Mouse (Mus musculus): Measurements from ENCODE around the gene Cttnbp2nl. TPM values are rescaled to one million over a fixed set of nuclear protein-coding genes. Genes with fewer than 3 reads are reported as not detected.

Cttnbp2nl gene
- polyA plus RNA-seq, 1 experiment from 2014 or later: 24.1 TPM

- Histone ChIP-seq H3K4me3 (no peak overlapping the region), H3K36me3 (no peaks in the 10 kb centered on the region), H3K27me3 (replicated peaks) (peaks cover 55% of the 10 kb centered on the region), H3K9ac (no peak overlapping the region), H3K27ac (replicated peaks) (no peak overlapping the region), H3K4me2 (peak overlapping the region; percentile 34), H3K9me3 (no peaks in the 10 kb centered on the region), H3K4me1 (peaks cover 68% of the 10 kb centered on the region)
- 20% methylated on average over 13 of the region's 13 CpGs for WGBS
- no peak for ATAC-seq (ENCODE audit: extremely low read depth, insufficient number of reproducible peaks, low FRiP score, low TSS enrichment)
These were observed 89.3 kb downstream of the Cttnbp2nl start for GRCm38 (mm10) chr3:104963331-104964276.

GRCm38 (mm10) chr3:104962866-104963265 lies 90.1 kb downstream of the Cttnbp2nl start:
- 4% methylated on average over 5 of the region's 5 CpGs for WGBS
- Histone ChIP-seq H3K4me2 (peak overlapping the region; percentile 87), H3K9me3 (no peaks in the 10 kb centered on the region), H3K4me1 (peaks cover 63% of the 10 kb centered on the region), H3K9ac (peak overlapping the region; percentile 78; the same call in 1 of the 2 replicates), H3K36me3 (no peaks in the 10 kb centered on the region), H3K4me3 (peak overlapping the region; percentile 64), H3K27me3 (replicated peaks) (peaks cover 62% of the 10 kb centered on the region), H3K27ac (replicated peaks) (no peak overlapping the region)
- no peak for ATAC-seq (ENCODE audit: extremely low read depth, insufficient number of reproducible peaks, low FRiP score, low TSS enrichment)

- H3K27me3 ChIP-seq (replicated peaks): peaks cover 63% of the 10 kb centered on the region
- no peak overlapping the region for H3K27ac ChIP-seq (replicated peaks)
- peak overlapping the region; percentile 64 for H3K4me3 ChIP-seq
These were observed 90.8 kb downstream of the Cttnbp2nl start for GRCm38 (mm10) chr3:104962141-104962611.

GRCm38 (mm10) chr3:104961066-104962059 lies 91.6 kb downstream of the Cttnbp2nl start, which contains the start of gene Wnt2b:
Gene Wnt2b (minus strand): TSS chr3:104961921.
- under 1% methylated on average over 78 of the region's 87 CpGs for WGBS
- peak within 1 kb of the TSS; percentile 64 for H3K4me3 ChIP-seq
- no peak within 1 kb of the TSS for H3K27ac ChIP-seq (replicated peaks)
- peaks cover 5% of the 10 kb centered on the region; the same call in 1 of the 2 replicates for H3K36me3 ChIP-seq
- no peaks in the 10 kb centered on the region for H3K9me3 ChIP-seq
- peaks cover 63% of the 10 kb centered on the region for H3K27me3 ChIP-seq (replicated peaks)
- H3K9ac ChIP-seq: peak within 1 kb of the TSS; percentile 78
- H3K4me1 ChIP-seq: peaks cover 55% of the 10 kb centered on the region
- peak; percentile 23; the same call in 1 of the 2 replicates for ATAC-seq (ENCODE audit: extremely low read depth, insufficient number of reproducible peaks, low FRiP score, low TSS enrichment)
- H3K4me2 ChIP-seq: peak within 1 kb of the TSS; percentile 87

More at GRCm38 (mm10) chr3:104962141-104962611, 90.8 kb downstream of the Cttnbp2nl start:
- H3K4me2 ChIP-seq: peak overlapping the region; percentile 87
- peaks cover 59% of the 10 kb centered on the region for H3K4me1 ChIP-seq
- no peaks in the 10 kb centered on the region for H3K9me3 ChIP-seq
- 2% methylated on average over 31 of the region's 31 CpGs for whole genome bisulfite sequencing
- no peaks in the 10 kb centered on the region; the same call in 1 of the 2 replicates for H3K36me3 ChIP-seq
- ATAC-seq (ENCODE audit: extremely low read depth, insufficient number of reproducible peaks, low FRiP score, low TSS enrichment): no peak
- peak overlapping the region; percentile 78 for H3K9ac ChIP-seq

GRCm38 (mm10) chr3:104960026-104961000 lies 92.6 kb downstream of the Cttnbp2nl start:
- Histone ChIP-seq H3K9ac (peak overlapping the region; percentile 78; the same call in 1 of the 2 replicates), H3K36me3 (peaks cover 6% of the 10 kb centered on the region; the same call in 1 of the 2 replicates), H3K4me3 (peak overlapping the region; percentile 64), H3K27ac (replicated peaks) (no peak overlapping the region), H3K4me2 (peak overlapping the region; percentile 87), H3K4me1 (peaks cover 54% of the 10 kb centered on the region), H3K9me3 (no peaks in the 10 kb centered on the region), H3K27me3 (replicated peaks) (peaks cover 63% of the 10 kb centered on the region)
- ATAC-seq (ENCODE audit: extremely low read depth, insufficient number of reproducible peaks, low FRiP score, low TSS enrichment): no peak
- 10% methylated on average over 19 of the region's 19 CpGs for WGBS

GRCm38 (mm10) chr3:104956131-104956581 lies 96.8 kb downstream of the Cttnbp2nl start:
- H3K4me1 ChIP-seq: peaks cover 21% of the 10 kb centered on the region
- peak overlapping the region; percentile 21; the same call in 1 of the 2 replicates for H3K9ac ChIP-seq
- H3K4me3 ChIP-seq: no peak overlapping the region
- no peak overlapping the region for H3K4me2 ChIP-seq
- no peak overlapping the region for H3K27ac ChIP-seq (replicated peaks)
- 66% methylated on average over 6 of the region's 6 CpGs for WGBS
- peaks cover 33% of the 10 kb centered on the region for H3K27me3 ChIP-seq (replicated peaks)
- H3K9me3 ChIP-seq: no peaks in the 10 kb centered on the region
- no peak for ATAC-seq (ENCODE audit: extremely low read depth, insufficient number of reproducible peaks, low FRiP score, low TSS enrichment)
- peaks cover 31% of the 10 kb centered on the region for H3K36me3 ChIP-seq

GRCm38 (mm10) chr3:104954551-104954950 lies 98.4 kb downstream of the Cttnbp2nl start:
- Histone ChIP-seq H3K4me1 (peaks cover 11% of the 10 kb centered on the region; the same call in 1 of the 2 replicates), H3K36me3 (peaks cover 44% of the 10 kb centered on the region), H3K4me3 (no peak overlapping the region), H3K27me3 (replicated peaks) (peaks cover 17% of the 10 kb centered on the region), H3K27ac (replicated peaks) (no peak overlapping the region), H3K9ac (no peak overlapping the region), H3K4me2 (no peak overlapping the region), H3K9me3 (no peaks in the 10 kb centered on the region)
- 94% methylated on average over 15 of the region's 15 CpGs for WGBS
- ATAC-seq (ENCODE audit: extremely low read depth, insufficient number of reproducible peaks, low FRiP score, low TSS enrichment): no peak

GRCm38 (mm10) chr3:104954137-104954536 lies 98.8 kb downstream of the Cttnbp2nl start:
- Histone ChIP-seq H3K4me2 (no peak overlapping the region), H3K4me3 (no peak overlapping the region), H3K36me3 (peaks cover 44% of the 10 kb centered on the region), H3K9me3 (no peaks in the 10 kb centered on the region), H3K27ac (replicated peaks) (no peak overlapping the region), H3K9ac (no peak overlapping the region), H3K4me1 (peaks cover 11% of the 10 kb centered on the region; the same call in 1 of the 2 replicates), H3K27me3 (replicated peaks) (peaks cover 13% of the 10 kb centered on the region)
- WGBS: 93% methylated on average over 3 of the region's 3 CpGs
- no peak for ATAC-seq (ENCODE audit: extremely low read depth, insufficient number of reproducible peaks, low FRiP score, low TSS enrichment)

GRCm38 (mm10) chr3:104952891-104953670 lies 99.9 kb downstream of the Cttnbp2nl start:
- WGBS: 65% methylated on average over 23 of the region's 23 CpGs
- ATAC-seq (ENCODE audit: extremely low read depth, insufficient number of reproducible peaks, low FRiP score, low TSS enrichment): no peak
- H3K36me3 ChIP-seq: peaks cover 53% of the 10 kb centered on the region

More at GRCm38 (mm10) chr3:104952891-104953670, 99.9 kb downstream of the Cttnbp2nl start:
- Histone ChIP-seq H3K9ac (no peak overlapping the region), H3K4me3 (no peak overlapping the region), H3K4me1 (peaks cover 11% of the 10 kb centered on the region; the same call in 1 of the 2 replicates), H3K27me3 (replicated peaks) (peaks cover 2% of the 10 kb centered on the region), H3K27ac (replicated peaks) (no peak overlapping the region), H3K9me3 (no peaks in the 10 kb centered on the region), H3K4me2 (no peak overlapping the region)

Measured in heart, embryonic 13.5 days (tissue).